In the genomic region with DNA sequence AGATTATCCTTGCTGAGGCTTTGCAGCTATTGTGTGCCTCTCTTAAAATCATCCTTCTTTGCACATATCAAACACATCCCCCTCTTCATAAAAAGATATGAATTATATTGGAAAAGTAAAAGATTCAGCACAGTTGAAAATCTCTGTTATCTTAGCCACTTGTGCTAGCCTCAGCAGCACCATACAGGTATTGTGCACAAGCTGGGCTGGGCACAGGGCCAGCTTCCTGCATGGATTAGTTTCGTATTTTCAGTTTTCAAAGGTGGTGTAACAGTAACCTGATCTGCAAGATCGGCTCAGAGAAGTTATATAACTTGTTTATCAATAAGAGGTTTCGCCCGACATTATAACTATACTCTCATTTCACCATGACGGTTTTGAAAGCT, we compare ENCODE assay signal across 19 mouse cellular contexts.
DNase-seq lines count a peak whose midpoint lies in the region; ATAC-seq and TF ChIP-seq lines count a peak whose summit lies in the region.
"Had no signal": no experiment of that assay in that cellular context is flagged by ENCODE, and none has a peak within 500 bp of the region (broad histone marks: within the 10 kb centered on the region; RNA-seq: fewer than 3 reads in every experiment).

No protein-coding gene starts in this region.

- DNase-seq in cerebellum, postnatal 14 days = peak; percentile 7 to 10
- DNase-seq in cerebellum, adult 11-12 months = no peak
- peak; percentile 38 for DNase-seq in liver, postnatal 0 days
- DNase-seq in lung, postnatal 25 days (ENCODE audit: low spot score) = peak; percentile 19
- no peak for DNase-seq in embryo, embryonic 11 days
- DNase-seq in c-Kit-positive CD71-positive TER-119-positive erythroid progenitor cells, embryonic 14.5 days (ENCODE audit: low spot score) = no peak
- DNase-seq: adrenal gland, postnatal 14 days; heart, adult 11 months; layer of hippocampus, adult 9-11 months; right cerebral cortex, postnatal 25 days; thymus, adult 18-20 months had no signal

- no peak overlapping the region for H3K4me3 ChIP-seq in liver, postnatal 0 days (ENCODE audit: low read depth, low read length)
- H3K4me3 ChIP-seq in liver, embryonic 12.5 days = no peak overlapping the region
- H3K4me3 ChIP-seq in embryonic facial prominence, embryonic 12.5 days = no peak overlapping the region
- H3K4me3 ChIP-seq: embryonic facial prominence, embryonic 13.5 days; forebrain, embryonic 12.5 days; hindbrain, embryonic 10.5 days; limb, embryonic 15.5 days; neural tube, embryonic 13.5 days had no signal

- H3K27me3 ChIP-seq in liver, postnatal 0 days (ENCODE audit: insufficient read depth, low read length) = no peaks in the 10 kb centered on the region
- H3K27me3 ChIP-seq in liver, embryonic 12.5 days (replicated peaks) = no peaks in the 10 kb centered on the region
- no peaks in the 10 kb centered on the region for H3K27me3 ChIP-seq in embryonic facial prominence, embryonic 12.5 days
- H3K27me3 ChIP-seq: CH12.LX; embryonic facial prominence, embryonic 13.5 days; forebrain, embryonic 12.5 days; limb, embryonic 15.5 days; neural tube, embryonic 13.5 days had no signal

- no peak for TF ChIP-seq CTCF in liver, postnatal 0 days (IDR thresholded peaks at IDR 0.05; ENCODE audit: low read depth)

- ATAC-seq in liver, postnatal 0 days = no peak
- no peak for ATAC-seq in liver, embryonic 12.5 days
- peak; percentile 69; the same call in 1 of the 2 replicates for ATAC-seq in embryonic facial prominence, embryonic 12.5 days (ENCODE audit: insufficient number of reproducible peaks, insufficient read depth, low FRiP score, low TSS enrichment)

- H3K4me2 ChIP-seq in liver, postnatal 0 days (ENCODE audit: low read depth, low read length) = no peak overlapping the region
- H3K4me2 ChIP-seq in liver, embryonic 12.5 days = no peak overlapping the region
- no peak overlapping the region for H3K4me2 ChIP-seq in embryonic facial prominence, embryonic 12.5 days (replicated peaks)
- H3K4me2 ChIP-seq: embryonic facial prominence, embryonic 13.5 days; forebrain, embryonic 12.5 days; limb, embryonic 15.5 days; neural tube, embryonic 13.5 days had no signal

- no peak overlapping the region for H3K9ac ChIP-seq in liver, postnatal 0 days (replicated peaks)
- H3K9ac ChIP-seq in liver, embryonic 12.5 days = no peak overlapping the region
- no peak overlapping the region for H3K9ac ChIP-seq in embryonic facial prominence, embryonic 12.5 days
- H3K9ac ChIP-seq: embryonic facial prominence, embryonic 13.5 days; forebrain, embryonic 12.5 days; limb, embryonic 15.5 days; neural tube, embryonic 13.5 days had no signal

- no peaks in the 10 kb centered on the region for H3K4me1 ChIP-seq in liver, postnatal 0 days (ENCODE audit: insufficient read depth)
- H3K4me1 ChIP-seq in liver, embryonic 12.5 days = no peaks in the 10 kb centered on the region
- no peaks in the 10 kb centered on the region for H3K4me1 ChIP-seq in embryonic facial prominence, embryonic 12.5 days
- H3K4me1 ChIP-seq: forebrain, embryonic 12.5 days; hindbrain, embryonic 10.5 days; limb, embryonic 15.5 days; neural tube, embryonic 13.5 days had no signal

- 58% methylated on average over 5 of the region's 5 CpGs for WGBS in liver, postnatal 0 days (ENCODE audit: insufficient replicate concordance)
- WGBS in liver, embryonic 12.5 days (ENCODE audit: insufficient replicate concordance) = 66% methylated on average over 5 of the region's 5 CpGs
- 61% methylated on average over 5 of the region's 5 CpGs for WGBS in embryonic facial prominence, embryonic 12.5 days

- no peak overlapping the region for H3K27ac ChIP-seq in liver, postnatal 0 days (ENCODE audit: low read depth)
- H3K27ac ChIP-seq in liver, embryonic 12.5 days = no peak overlapping the region
- no peak overlapping the region for H3K27ac ChIP-seq in embryonic facial prominence, embryonic 12.5 days
- H3K27ac ChIP-seq: embryonic facial prominence, embryonic 13.5 days; forebrain, embryonic 12.5 days; hindbrain, embryonic 10.5 days; limb, embryonic 15.5 days; neural tube, embryonic 13.5 days had no signal

- H3K9me3 ChIP-seq in liver, postnatal 0 days (ENCODE audit: low read length) = no peaks in the 10 kb centered on the region
- no peaks in the 10 kb centered on the region for H3K9me3 ChIP-seq in liver, embryonic 12.5 days (replicated peaks)
- H3K9me3 ChIP-seq in embryonic facial prominence, embryonic 12.5 days = no peaks in the 10 kb centered on the region
- H3K9me3 ChIP-seq: embryonic facial prominence, embryonic 13.5 days; forebrain, embryonic 12.5 days; hindbrain, embryonic 10.5 days; limb, embryonic 15.5 days; neural tube, embryonic 13.5 days had no signal

- no peaks in the 10 kb centered on the region for H3K36me3 ChIP-seq in liver, postnatal 0 days (replicated peaks; ENCODE audit: insufficient read depth, low read length)
- no peaks in the 10 kb centered on the region for H3K36me3 ChIP-seq in liver, embryonic 12.5 days
- H3K36me3 ChIP-seq in embryonic facial prominence, embryonic 12.5 days = no peaks in the 10 kb centered on the region
- H3K36me3 ChIP-seq: embryonic facial prominence, embryonic 13.5 days; limb, embryonic 15.5 days; neural tube, embryonic 13.5 days had no signal

- no peak for TF ChIP-seq EP300 in liver, postnatal 0 days (IDR thresholded peaks at IDR 0.05; ENCODE audit: low read depth)

Comparison
In these comparisons a context has a peak if more than half of its experiments do, and no peak if none do; other contexts are left out.
1. DNase-seq: peak in cerebellum, postnatal 14 days (2 of 2), liver, postnatal 0 days (single experiment) and lung, postnatal 25 days (single experiment); none in cerebellum, adult 11-12 months (single experiment), embryo, embryonic 11 days (single experiment) and c-Kit-positive CD71-positive TER-119-positive erythroid progenitor cells, embryonic 14.5 days (single experiment).